Mouse (Mus musculus): ENCODE results near the gene Mrpl49. TPM values are rescaled to one million over a fixed set of nuclear protein-coding genes. Genes with fewer than 3 reads are reported as not detected.
"Not testable (repeated sequence)": the region's sequence is repeated elsewhere in the genome, so short reads cannot be mapped to it uniquely, and the experiment has no call there.

Mrpl49 gene
- total RNA-seq, 1 experiment: 62.7 TPM

- Histone ChIP-seq H3K27ac (ENCODE audit: insufficient read depth, low read depth, low read length, poor library complexity, severe bottlenecking) (no peak overlapping the region; the same call in 1 of the 2 replicates), H3K9ac (ENCODE audit: insufficient read depth, low read depth, low read length, poor library complexity, severe bottlenecking) (peak overlapping the region; percentile 91), H3K9me3 (ENCODE audit: control insufficient read depth, insufficient read depth, low read depth, low read length) (no peaks in the 10 kb centered on the region), H3K4me3 (ENCODE audit: insufficient read depth in 1 of 2, low read depth in 1 of 2, low read length in 2 of 2, poor library complexity in 1 of 2, severe bottlenecking in 1 of 2) (peak overlapping the region; percentile 74 to 80), H3K36me3 (ENCODE audit: control insufficient read depth, insufficient read depth, low read length, poor library complexity, severe bottlenecking) (peaks cover 38% of the 10 kb centered on the region), H3K4me1 (ENCODE audit: control insufficient read depth in 2 of 2, insufficient read depth in 2 of 2, low read length in 2 of 2, poor library complexity in 1 of 2) (no peaks in the 10 kb centered on the region; a peak in 1 of 4 replicates)
- in situ Hi-C loops (cut with MboI; ENCODE audit: low sequenced_read_pairs in 2 of 2, unreplicated experiment in 2 of 2): no loop called here
- TF ChIP-seq CHD2 (IDR thresholded peaks at IDR 0.05; ENCODE audit: low read depth, low read length): no peak
- TF ChIP-seq ZNF384 (IDR thresholded peaks at IDR 0.05; ENCODE audit: low read depth, low read length): no peak
- TF ChIP-seq ZC3H11A (IDR thresholded peaks at IDR 0.05; ENCODE audit: borderline replicate concordance, low read depth, low read length): no peak
- no peak for TF ChIP-seq MAFK (IDR thresholded peaks at IDR 0.05; ENCODE audit: insufficient read depth, low read depth, low read length)
- no peak for TF ChIP-seq HCFC1 (IDR thresholded peaks at IDR 0.05; ENCODE audit: borderline replicate concordance, insufficient read depth, low read length)
- DNase-seq (ENCODE audit: low read depth, low spot score): no peak
Observed at GRCm38 (mm10) chr19:6047154-6047898, 10.3 kb downstream of the Mrpl49 start.

- in situ Hi-C loops (cut with MboI; ENCODE audit: low sequenced_read_pairs in 2 of 2, unreplicated experiment in 2 of 2): no loop called here
- no peak for TF ChIP-seq ZNF384 (IDR thresholded peaks at IDR 0.05; ENCODE audit: low read depth, low read length)
- no peak; the same call in 1 of the 2 replicates for TF ChIP-seq HCFC1 (IDR thresholded peaks at IDR 0.05; ENCODE audit: borderline replicate concordance, insufficient read depth, low read length)
- TF ChIP-seq ZC3H11A (IDR thresholded peaks at IDR 0.05; ENCODE audit: borderline replicate concordance, low read depth, low read length): no peak
- TF ChIP-seq MAFK (IDR thresholded peaks at IDR 0.05; ENCODE audit: insufficient read depth, low read depth, low read length): no peak
- peak; percentile 94 for TF ChIP-seq CHD2 (IDR thresholded peaks at IDR 0.05; ENCODE audit: low read depth, low read length)
- Histone ChIP-seq H3K4me3 (ENCODE audit: insufficient read depth in 1 of 2, low read depth in 1 of 2, low read length in 2 of 2, poor library complexity in 1 of 2, severe bottlenecking in 1 of 2) (peak within 1 kb of the TSS; percentile 74 to 80), H3K9me3 (ENCODE audit: control insufficient read depth, insufficient read depth, low read depth, low read length) (no peaks in the 10 kb centered on the region), H3K4me1 (ENCODE audit: control insufficient read depth in 2 of 2, insufficient read depth in 2 of 2, low read length in 2 of 2, poor library complexity in 1 of 2) (no peaks in the 10 kb centered on the region; a peak in 1 of 4 replicates), H3K36me3 (ENCODE audit: control insufficient read depth, insufficient read depth, low read length, poor library complexity, severe bottlenecking) (peaks cover 32% of the 10 kb centered on the region), H3K9ac (ENCODE audit: insufficient read depth, low read depth, low read length, poor library complexity, severe bottlenecking) (peak within 1 kb of the TSS; percentile 91), H3K27ac (ENCODE audit: insufficient read depth, low read depth, low read length, poor library complexity, severe bottlenecking) (peak within 1 kb of the TSS; percentile 81)
- DNase-seq (ENCODE audit: low read depth, low spot score): peak; percentile 90
Observed at GRCm38 (mm10) chr19:6046294-6047153, 11.1 kb downstream of the Mrpl49 start, which contains the start of gene Syvn1. Syvn1 (plus strand) TSS chr19:6046576.

GRCm38 (mm10) chr19:6045366-6046293 is 12.0 kb downstream of the Mrpl49 start:
- in situ Hi-C loops (cut with MboI; ENCODE audit: low sequenced_read_pairs in 2 of 2, unreplicated experiment in 2 of 2): no loop called here
- peak overlapping the region; percentile 71 for H3K27ac ChIP-seq (ENCODE audit: insufficient read depth, low read depth, low read length, poor library complexity, severe bottlenecking)
- peak overlapping the region; percentile 80 for H3K9ac ChIP-seq (ENCODE audit: insufficient read depth, low read depth, low read length, poor library complexity, severe bottlenecking)
- H3K36me3 ChIP-seq (ENCODE audit: control insufficient read depth, insufficient read depth, low read length, poor library complexity, severe bottlenecking): peaks cover 23% of the 10 kb centered on the region
- H3K4me1 ChIP-seq (ENCODE audit: control insufficient read depth in 2 of 2, insufficient read depth in 2 of 2, low read length in 2 of 2, poor library complexity in 1 of 2): no peaks in the 10 kb centered on the region; a peak in 1 of 4 replicates
- TF ChIP-seq HCFC1 (IDR thresholded peaks at IDR 0.05; ENCODE audit: borderline replicate concordance, insufficient read depth, low read length) (no peak), ZNF384 (IDR thresholded peaks at IDR 0.05; ENCODE audit: low read depth, low read length) (no peak), MAFK (IDR thresholded peaks at IDR 0.05; ENCODE audit: insufficient read depth, low read depth, low read length) (no peak), CHD2 (IDR thresholded peaks at IDR 0.05; ENCODE audit: low read depth, low read length) (no peak), ZC3H11A (IDR thresholded peaks at IDR 0.05; ENCODE audit: borderline replicate concordance, low read depth, low read length) (no peak)
- peak overlapping the region; percentile 74 to 80 for H3K4me3 ChIP-seq (ENCODE audit: insufficient read depth in 1 of 2, low read depth in 1 of 2, low read length in 2 of 2, poor library complexity in 1 of 2, severe bottlenecking in 1 of 2)
- no peaks in the 10 kb centered on the region for H3K9me3 ChIP-seq (ENCODE audit: control insufficient read depth, insufficient read depth, low read depth, low read length)
- no peak for DNase-seq (ENCODE audit: low read depth, low spot score)

GRCm38 (mm10) chr19:6044102-6044501 is 13.5 kb downstream of the Mrpl49 start:
- H3K36me3 ChIP-seq (ENCODE audit: control insufficient read depth, insufficient read depth, low read length, poor library complexity, severe bottlenecking); in situ Hi-C loops (cut with MboI; ENCODE audit: low sequenced_read_pairs in 2 of 2, unreplicated experiment in 2 of 2): not testable (repeated sequence)

More at GRCm38 (mm10) chr19:6044102-6044501, 13.5 kb downstream of the Mrpl49 start:
- not testable (repeated sequence) for H3K27ac ChIP-seq (ENCODE audit: insufficient read depth, low read depth, low read length, poor library complexity, severe bottlenecking); DNase-seq (ENCODE audit: low read depth, low spot score); H3K4me1 ChIP-seq (ENCODE audit: control insufficient read depth in 2 of 2, insufficient read depth in 2 of 2, low read length in 2 of 2, poor library complexity in 1 of 2); H3K4me3 ChIP-seq (ENCODE audit: insufficient read depth in 1 of 2, low read depth in 1 of 2, low read length in 2 of 2, poor library complexity in 1 of 2, severe bottlenecking in 1 of 2); H3K9ac ChIP-seq (ENCODE audit: insufficient read depth, low read depth, low read length, poor library complexity, severe bottlenecking); H3K9me3 ChIP-seq (ENCODE audit: control insufficient read depth, insufficient read depth, low read depth, low read length)
